Mouse (Mus musculus): Measurements from ENCODE around the gene Eif3k. TPM values are rescaled to one million over a fixed set of nuclear protein-coding genes. Genes with fewer than 3 reads are reported as not detected.

Gene Eif3k
- total RNA-seq, 2 experiments from 2014 or later: 159 to 164 TPM

GRCm38 (mm10) chr7:28941542-28941941 is 40.1 kb downstream of the Eif3k start:
- no peak for DNase-seq (ENCODE audit: low spot score in 2 of 2)

- DNase-seq (ENCODE audit: low spot score in 2 of 2): no peak
Observed at GRCm38 (mm10) chr7:28941129-28941528, 40.5 kb downstream of the Eif3k start.

GRCm38 (mm10) chr7:28939418-28940183 is 42.1 kb downstream of the Eif3k start:
- no peak for DNase-seq (ENCODE audit: low spot score in 2 of 2)

GRCm38 (mm10) chr7:28938654-28939053 is 43.0 kb downstream of the Eif3k start:
- no peak for DNase-seq (ENCODE audit: low spot score in 2 of 2)

GRCm38 (mm10) chr7:28936787-28937186 is 44.9 kb downstream of the Eif3k start:
- DNase-seq (ENCODE audit: low spot score in 2 of 2): no peak

- DNase-seq (ENCODE audit: low spot score in 2 of 2): no peak
Observed at GRCm38 (mm10) chr7:28933825-28934224, 47.8 kb downstream of the Eif3k start.

GRCm38 (mm10) chr7:28932421-28933041 is 49.1 kb downstream of the Eif3k start:
- no peak for DNase-seq (ENCODE audit: low spot score in 2 of 2)

GRCm38 (mm10) chr7:28931695-28932039 is 50.0 kb downstream of the Eif3k start:
- no peak for DNase-seq (ENCODE audit: low spot score in 2 of 2)

GRCm38 (mm10) chr7:28931032-28931694 is 50.5 kb downstream of the Eif3k start:
- no peak for DNase-seq (ENCODE audit: low spot score in 2 of 2)

GRCm38 (mm10) chr7:28930320-28931031 is 51.2 kb downstream of the Eif3k start:
- no peak for DNase-seq (ENCODE audit: low spot score in 2 of 2)

- no peak for DNase-seq (ENCODE audit: low spot score in 2 of 2)
Observed at GRCm38 (mm10) chr7:28929381-28929780, 52.3 kb downstream of the Eif3k start.

GRCm38 (mm10) chr7:28926172-28926571 is 55.5 kb downstream of the Eif3k start:
- DNase-seq (ENCODE audit: low spot score in 2 of 2): no peak

GRCm38 (mm10) chr7:28925317-28925716 is 56.3 kb downstream of the Eif3k start:
- DNase-seq (ENCODE audit: low spot score in 2 of 2): no peak

GRCm38 (mm10) chr7:28924802-28925201 is 56.9 kb downstream of the Eif3k start:
- no peak for DNase-seq (ENCODE audit: low spot score in 2 of 2)

GRCm38 (mm10) chr7:28923865-28924291 is 57.8 kb downstream of the Eif3k start:
- no peak for DNase-seq (ENCODE audit: low spot score in 2 of 2)

- DNase-seq (ENCODE audit: low spot score in 2 of 2): no peak
Observed at GRCm38 (mm10) chr7:28922606-28923005, 59.1 kb downstream of the Eif3k start.

- no peak for DNase-seq (ENCODE audit: low spot score in 2 of 2)
Observed at GRCm38 (mm10) chr7:28921722-28922465, 59.8 kb downstream of the Eif3k start.
